Comparison of ENCODE assay signal across 8 mouse cellular contexts in genomic region chr7:126776598-126777057, GRCm38 (mm10). TPM values are rescaled to one million over a fixed set of nuclear protein-coding genes. Genes with fewer than 3 reads are reported as not detected.
DNase-seq lines count a peak whose midpoint lies in the region; ATAC-seq and TF ChIP-seq lines count a peak whose summit lies in the region.

TSS of gene Ypel3 (plus strand) at chr7:126776955.

- no peaks in the 10 kb centered on the region for H3K9me3 ChIP-seq in hindbrain, embryonic 16.5 days (ENCODE audit: control insufficient read depth, low read length)

- H3K9ac ChIP-seq in hindbrain, embryonic 16.5 days (ENCODE audit: low read depth, low read length), result peak within 1 kb of the TSS; percentile 90

- peak within 1 kb of the TSS; percentile 99 for H3K27ac ChIP-seq in gastrocnemius, adult 2 months
- H3K27ac ChIP-seq in hindbrain, embryonic 16.5 days (ENCODE audit: low read depth, low read length), result peak within 1 kb of the TSS; percentile 87

- peak within 1 kb of the TSS; percentile 90 for H3K4me3 ChIP-seq in gastrocnemius, adult 2 months
- peak within 1 kb of the TSS; percentile 78 for H3K4me3 ChIP-seq in hindbrain, embryonic 16.5 days (ENCODE audit: low read length)

- peaks cover 4% of the 10 kb centered on the region for H3K36me3 ChIP-seq in hindbrain, embryonic 16.5 days (ENCODE audit: control insufficient read depth, insufficient read depth, low read length)

- H3K4me1 ChIP-seq in hindbrain, embryonic 16.5 days (ENCODE audit: control insufficient read depth, insufficient read depth, low read depth, low read length), result peaks cover 34% of the 10 kb centered on the region

- H3K4me2 ChIP-seq in hindbrain, embryonic 16.5 days (ENCODE audit: low read length), result peak within 1 kb of the TSS; percentile 92

- no peaks in the 10 kb centered on the region for H3K27me3 ChIP-seq in hindbrain, embryonic 16.5 days (replicated peaks; ENCODE audit: control insufficient read depth, insufficient read depth, low read length)

- TF ChIP-seq CTCF in gastrocnemius, adult 2 months (IDR thresholded peaks at IDR 0.05), result no peak

- under 1% methylated on average over 27 of the region's 37 CpGs for WGBS in hindbrain, embryonic 16.5 days

- DNase-seq in adrenal gland, adult (ENCODE audit: inconsistent age in 2 of 2, low spot score in 1 of 2), result peak; percentile 98
- peak; percentile 99 for DNase-seq in gastrocnemius, adult 2 months
- peak; percentile 74 to 97 for DNase-seq in left cerebral cortex, adult 8-10 months (ENCODE audit: low spot score in 2 of 2)
- peak; percentile 96 to 97 for DNase-seq in right cerebral cortex, postnatal 10 days (ENCODE audit: low spot score in 2 of 2)
- DNase-seq in urinary bladder, postnatal 14 days (ENCODE audit: low spot score), result peak; percentile 96

- peak; percentile 85 for ATAC-seq in common myeloid progenitor, adult 5-6 weeks (replicated peaks; ENCODE audit: low read depth, poor library complexity, severe bottlenecking)
- peak; percentile 92 for ATAC-seq in hindbrain, embryonic 16.5 days
- ATAC-seq in megakaryocyte, adult 5-6 weeks (ENCODE audit: poor library complexity, severe bottlenecking), result peak; percentile 94

- intact Hi-C loops in gastrocnemius, adult 2 months (cut with DNase I), result loop anchor here (1.0 to 10.0 kb wide), 3 partner anchors 16 to 342 kb away; partner anchors contain the start of gene Sh2b1

RNA-seq across cellular contexts. Expression of gene Ypel3, which starts in this region (rescaled TPM):
- total RNA-seq in common myeloid progenitor, adult 5-6 weeks (2017), result 38.9 and 42.7 TPM in 2 replicates
- 10 to 100 TPM; 74.6 to 93.1 TPM for total RNA-seq in gastrocnemius, adult 2 months (2021)
- polyA plus RNA-seq in hindbrain, embryonic 16.5 days (2015; fragmentation: Nextera tagmentation; extraction: Ambion mirVana), result 187 and 200 TPM in 2 replicates
- total RNA-seq in left cerebral cortex, adult 8-10 months (2022), result 100 to 1,000 TPM; 256 to 289 (median 278) TPM
- total RNA-seq in megakaryocyte, adult 5-6 weeks (2015), result 196 and 200 TPM in 2 replicates
- 91.7 and 117 TPM in 2 replicates for total RNA-seq in megakaryocyte, adult 5-6 weeks (2017)

Comparison
In these comparisons a context has a peak if more than half of its experiments do, and no peak if none do; other contexts are left out.
1. Peak in every context shown above with its lines: DNase-seq, ATAC-seq, H3K4me3 ChIP-seq and H3K27ac ChIP-seq.